Mouse (Mus musculus) embryo, embryonic 10.5 days (tissue): ENCODE measurements around the gene Myocos.
A peak's percentile ranks its signal among the peaks of the same experiment; 100 is the strongest.

ENCODE experiments used
- DNase-seq: peaks from one replicate; pipeline ENCODE4 v3.0.0-alpha.2; 2015; ENCODE audit warnings: low spot score

Gene Myocos

GRCm38 (mm10) chr1:162615511-162615910, 42.5 kb downstream of the Myocos start:
- peak; percentile 12 for DNase-seq

DNA sequence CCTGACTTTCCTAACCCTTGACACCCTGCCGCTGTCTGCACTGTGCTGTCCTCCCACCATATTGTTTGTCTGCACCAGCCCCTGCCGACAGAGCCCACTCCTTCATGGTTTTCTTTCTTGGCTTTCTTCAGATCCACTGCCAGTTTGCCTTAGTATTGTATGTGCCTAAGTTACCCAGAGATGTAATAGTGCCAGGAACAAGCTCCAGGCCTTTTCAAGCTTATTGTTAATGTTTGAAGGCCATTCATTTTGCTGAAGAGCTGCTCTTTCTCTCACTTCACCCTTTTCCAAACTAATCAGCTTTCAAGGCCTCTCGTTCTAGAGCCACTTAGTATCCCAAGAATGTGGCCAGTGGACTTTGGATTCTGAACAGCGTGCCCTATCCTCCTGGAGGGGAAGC, 46.8 kb downstream of the Myocos start:
- no peak for DNase-seq

DNA sequence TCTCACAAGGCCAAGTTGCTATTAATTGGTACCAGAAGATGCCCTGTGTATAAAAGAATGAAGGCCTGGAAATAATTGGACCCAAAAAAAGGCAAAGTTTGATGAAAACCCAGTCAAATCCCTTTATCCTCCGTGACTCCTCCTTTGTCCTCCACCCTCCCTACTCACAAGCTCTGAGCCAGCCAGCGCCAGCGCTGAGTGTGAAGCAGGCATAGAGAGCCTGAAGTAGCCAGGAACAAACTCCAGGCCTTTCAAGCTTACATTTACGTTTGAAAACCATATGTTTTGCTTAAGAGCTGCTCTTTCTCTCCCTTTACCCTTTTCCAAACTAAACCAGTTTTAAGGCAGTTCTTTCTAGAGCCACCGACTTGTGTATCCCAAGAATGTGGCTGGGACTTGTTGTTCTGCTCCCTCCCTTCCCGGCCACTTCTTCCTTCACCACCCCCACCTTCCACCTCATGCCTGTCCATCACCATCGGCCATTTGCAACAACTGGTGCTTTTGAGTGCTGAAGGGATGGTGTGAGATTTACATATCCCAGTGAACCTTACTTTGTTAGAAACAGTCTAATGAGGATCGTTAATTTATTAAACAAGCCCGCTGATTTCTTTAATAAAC, 48.3 kb downstream of the Myocos start:
- DNase-seq: peak; percentile 29

- no peak for DNase-seq
Measured at GRCm38 (mm10) chr1:162608127-162608526, 49.9 kb downstream of the Myocos start.

DNA sequence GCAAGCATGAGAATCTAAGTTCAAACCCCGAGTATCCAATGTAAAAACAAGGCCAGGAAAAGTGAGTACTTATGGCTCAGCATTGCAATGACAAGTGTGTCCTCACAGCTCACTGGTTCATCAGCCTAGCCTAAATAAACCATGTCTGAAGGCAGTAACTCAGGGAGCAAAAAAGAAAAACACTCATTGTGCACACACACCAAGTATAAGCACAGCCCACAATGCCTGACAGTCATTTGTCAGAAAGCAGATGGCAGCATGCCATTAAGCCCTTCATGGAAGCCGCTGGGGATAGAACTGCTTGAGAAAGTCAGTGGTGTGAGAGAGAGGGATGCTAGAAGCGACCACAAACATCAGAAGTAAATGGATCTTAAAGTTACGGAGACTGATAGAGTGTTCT, 56.7 kb downstream of the Myocos start:
- peak; percentile 62 for DNase-seq

DNA sequence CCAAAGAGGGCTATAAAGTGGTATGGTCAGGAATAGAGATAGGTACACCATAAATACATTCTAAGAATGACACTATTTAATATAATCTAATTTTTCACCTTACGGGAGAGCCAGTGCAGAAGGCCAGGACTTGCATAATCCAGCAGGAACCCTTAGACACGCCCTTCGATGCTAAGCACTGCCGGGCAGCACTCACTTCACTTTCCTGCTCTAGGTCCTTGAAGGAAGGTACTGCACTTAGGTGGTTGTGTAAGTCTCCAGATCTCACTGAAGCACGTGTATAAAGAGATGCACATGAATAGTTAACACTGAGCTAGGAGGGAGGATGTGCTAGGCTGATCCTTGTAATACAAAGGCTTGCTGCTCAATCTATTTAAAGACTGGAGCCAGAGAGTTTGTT, 58.4 kb downstream of the Myocos start:
- no peak for DNase-seq

GRCm38 (mm10) chr1:162597379-162598102, 60.5 kb downstream of the Myocos start:
- no peak for DNase-seq
